Mouse (Mus musculus) megakaryocyte progenitor cell, adult 5-6 weeks (primary cell): Measurements from ENCODE around the gene Cyb5rl. TPM values are rescaled to one million over a fixed set of nuclear protein-coding genes. Genes with fewer than 3 reads are reported as not detected.

ENCODE experiments used
- ATAC-seq: replicated peaks from 2 replicates; pipeline ENCODE4 v1.8.0; 2016; ENCODE audit warnings: mild to moderate bottlenecking, moderate TSS enrichment, inconsistent platforms; ENCODE audit not compliant: poor library complexity
- total RNA-seq, 2 experiments: library from RNA; stranded (forward) in 1 of 2; stranded (reverse) in 1 of 2; fragments of 157-497, 149-512 nt in 1 of 2; fragments of 200-1000 nt in 1 of 2; gene quantifications; 2 replicates each; pipeline versions ENCODE4 v1.2.3 to v1.2.4; 2015 to 2017

Gene Cyb5rl
- 2.7 and 3.5 TPM in 2 replicates for total RNA-seq (2015)
- total RNA-seq (2017) = 6.2 and 6.5 TPM in 2 replicates

DNA sequence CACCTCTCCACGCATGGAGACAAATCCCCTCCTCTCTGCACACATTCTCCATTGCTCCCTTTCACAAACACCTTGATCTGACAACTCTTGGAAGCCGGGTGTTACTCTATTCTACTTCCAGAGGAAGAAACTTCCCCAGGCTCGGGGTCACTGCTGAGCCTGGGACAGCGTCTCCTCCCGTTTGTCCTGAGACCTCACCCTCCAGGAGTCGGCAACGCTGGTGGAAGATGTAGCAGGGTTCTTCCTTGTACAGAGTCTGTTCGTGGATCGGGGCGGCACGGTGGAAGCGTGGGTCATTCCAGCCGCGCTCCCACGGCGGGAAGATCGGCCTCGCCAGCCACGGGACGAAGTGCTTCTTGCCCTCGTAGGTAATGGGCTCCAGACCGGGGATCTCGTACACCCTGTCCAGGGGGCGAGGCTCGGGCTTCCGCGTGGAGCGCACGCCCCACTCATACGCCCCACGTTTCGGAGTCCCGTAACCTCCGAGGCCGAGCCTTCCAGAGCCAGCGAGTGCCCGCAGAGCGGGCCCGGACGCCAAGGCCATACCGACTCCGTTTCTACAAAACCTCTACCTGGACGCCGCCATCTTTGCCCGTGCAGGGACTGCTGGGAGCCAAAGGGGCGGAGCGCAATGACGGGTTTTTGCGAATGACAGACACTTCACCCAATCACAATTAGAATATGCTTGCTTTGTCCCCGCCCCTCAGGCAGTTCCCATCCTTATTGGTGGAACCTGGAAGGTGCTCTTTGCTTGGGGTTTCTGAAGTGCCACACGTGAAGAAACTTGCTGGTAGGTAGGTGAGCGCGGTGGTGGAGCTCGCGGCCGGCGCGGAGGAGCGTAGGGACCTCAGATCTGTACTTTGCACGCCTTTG, at the start of gene Cyb5rl, which contains the start of gene Mrpl37:
Gene Cyb5rl, plus strand, starts transcription at position 737 of the 873 bp plus-strand sequence.
Gene Mrpl37, minus strand, starts transcription at position 617 of the 873 bp plus-strand sequence.
- ATAC-seq = peak; percentile 99

DNA sequence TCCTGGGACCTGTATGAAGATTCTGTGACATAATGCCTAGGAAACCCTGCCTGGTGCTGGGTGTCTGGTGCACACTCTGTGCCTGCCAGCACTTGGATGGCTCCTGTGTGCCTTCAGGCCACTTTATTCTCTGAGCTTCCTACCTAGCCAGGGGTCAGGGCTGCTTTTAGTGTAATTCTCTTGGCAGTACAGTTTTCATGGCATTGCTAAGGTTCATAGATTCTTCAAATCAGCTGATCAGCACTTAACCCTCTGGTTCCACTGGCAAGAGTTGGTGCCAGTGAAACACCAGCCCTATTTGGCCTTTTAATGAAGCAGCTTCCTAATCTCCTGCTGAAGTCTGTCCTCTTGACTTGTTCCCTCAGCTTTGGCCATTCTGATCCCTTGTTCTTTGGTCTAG, 49.5 kb upstream of the Cyb5rl start:
- ATAC-seq = no peak

DNA sequence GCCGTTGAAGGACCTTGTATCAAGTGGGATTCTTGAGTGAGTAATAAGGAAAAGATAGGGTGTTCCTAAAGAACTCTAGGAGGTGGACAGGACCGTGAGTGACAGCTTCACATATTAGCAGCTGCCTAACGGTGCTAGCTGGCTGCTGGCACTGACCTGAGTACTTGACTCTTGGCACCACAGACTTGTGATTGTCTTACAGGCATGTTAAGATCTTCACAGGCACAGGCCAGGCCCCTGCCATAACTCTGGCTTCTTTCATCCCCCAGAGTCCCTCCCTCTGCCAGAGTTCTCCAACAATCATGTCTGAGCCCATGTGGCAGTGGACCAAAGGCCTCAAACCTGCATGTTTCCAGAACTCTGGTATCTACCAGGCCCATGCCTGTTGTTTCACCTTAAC, 48.3 kb upstream of the Cyb5rl start:
- ATAC-seq = no peak

DNA sequence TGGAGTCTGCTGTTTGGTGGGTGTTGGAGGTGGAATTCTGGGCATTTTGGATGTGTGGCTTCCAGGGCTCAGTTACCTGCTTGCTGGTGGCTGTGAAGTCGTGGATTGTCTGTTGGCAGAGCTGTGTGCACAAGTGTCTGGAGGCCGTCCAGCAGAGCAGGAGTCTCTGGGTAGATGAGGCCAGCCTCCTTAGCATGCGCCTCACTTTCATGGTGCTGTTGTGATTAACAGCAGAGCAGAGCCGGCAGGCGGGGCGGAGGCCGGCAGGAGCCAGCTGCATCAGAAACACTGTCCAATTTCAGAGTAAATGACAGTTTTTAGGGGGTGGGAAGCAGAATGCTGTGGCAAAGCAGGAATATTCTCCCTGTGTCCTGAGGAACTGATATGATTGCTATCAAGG, 47.8 kb upstream of the Cyb5rl start:
- no peak for ATAC-seq

DNA sequence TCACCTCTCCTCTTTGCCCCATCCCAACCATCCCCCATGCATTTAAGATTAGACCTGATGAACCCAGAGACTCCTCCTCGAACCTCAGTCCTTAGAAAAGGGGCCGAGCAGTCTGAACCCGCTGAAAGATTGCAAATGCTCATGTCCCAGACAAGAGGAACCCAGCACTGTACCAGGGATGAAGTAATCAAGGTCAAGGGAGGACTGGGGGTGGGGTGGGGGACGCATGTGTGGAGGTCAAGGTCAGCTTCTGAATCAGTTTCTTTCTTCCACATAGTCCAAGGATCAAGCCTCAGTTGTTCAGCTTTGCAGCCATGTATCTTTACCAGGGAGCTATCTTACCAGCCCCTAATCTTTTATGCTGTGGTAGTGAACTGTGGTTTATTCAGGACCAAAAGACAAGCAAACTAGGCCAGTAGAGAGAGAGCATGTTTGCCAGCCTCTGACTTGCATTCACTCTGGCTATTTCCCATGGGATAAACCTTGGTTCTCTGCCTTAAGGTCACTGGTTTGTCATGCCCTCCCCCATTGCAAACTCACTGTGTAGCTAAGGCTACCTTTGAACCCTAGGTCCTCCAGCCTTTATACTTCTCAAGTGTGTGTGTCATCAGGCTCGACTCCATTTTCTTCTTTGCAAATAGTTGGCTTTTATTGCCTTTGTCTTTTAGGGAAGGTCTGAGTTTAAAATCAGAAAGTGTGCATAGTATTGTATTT, 46.3 kb upstream of the Cyb5rl start:
- no peak for ATAC-seq

DNA sequence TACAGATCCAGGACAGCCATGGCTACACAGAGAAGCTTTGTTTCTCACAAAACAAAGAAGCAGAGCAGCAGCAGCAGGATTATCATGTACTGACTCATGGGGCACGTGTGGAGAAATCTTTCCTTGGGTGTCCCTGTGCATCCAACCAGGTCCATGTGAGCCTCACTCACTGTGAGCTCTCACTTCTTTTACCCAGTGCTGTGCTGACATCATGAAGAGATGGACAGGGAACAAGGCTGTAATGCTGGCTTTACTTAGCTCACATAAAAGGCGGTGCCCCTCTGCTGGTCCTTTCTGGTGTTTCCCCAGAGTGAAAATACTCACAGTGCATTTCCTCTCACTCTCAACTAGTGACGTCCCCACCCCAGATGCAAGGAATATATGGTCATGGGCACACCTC, 45.3 kb upstream of the Cyb5rl start:
- ATAC-seq = no peak

DNA sequence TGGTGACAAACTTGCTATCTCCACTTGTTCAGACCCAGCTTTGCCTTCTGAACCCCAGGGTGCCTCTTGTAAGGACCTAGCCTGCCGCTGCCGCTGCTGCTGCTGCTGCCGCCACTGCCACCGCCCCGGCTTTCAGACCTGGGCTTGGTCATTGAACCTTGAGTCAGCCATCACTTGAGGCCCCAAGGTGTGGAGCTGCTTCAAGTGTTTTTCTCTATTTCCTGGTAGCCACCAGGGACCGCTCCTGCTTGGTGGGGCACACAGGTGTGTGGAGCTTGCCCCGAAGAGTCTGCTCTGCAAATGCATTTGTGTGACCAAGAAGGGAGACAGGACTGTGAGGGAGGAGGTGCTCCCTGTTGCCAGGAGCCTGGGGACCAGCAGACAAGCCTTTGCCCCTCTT, 41.9 kb upstream of the Cyb5rl start:
- no peak for ATAC-seq

DNA sequence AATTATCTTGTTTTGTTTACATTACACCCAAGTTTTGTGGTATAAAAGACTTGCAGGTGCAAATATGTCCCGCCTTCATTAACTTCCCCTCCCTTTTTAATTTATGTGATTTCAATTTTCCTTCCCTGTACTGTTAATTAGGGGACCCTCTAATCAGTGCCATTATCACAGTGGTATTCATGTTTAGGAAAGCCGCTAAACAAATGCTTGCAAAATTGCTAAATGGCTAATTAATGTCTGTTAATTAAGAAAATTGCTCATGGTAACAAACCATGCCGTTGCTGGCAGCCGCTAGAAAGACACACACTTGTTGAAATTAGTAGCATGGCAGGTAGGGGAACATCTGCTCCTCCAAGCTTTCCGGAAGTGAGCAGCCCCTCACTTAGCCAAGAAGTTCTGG, 41.4 kb upstream of the Cyb5rl start:
- ATAC-seq = no peak

DNA sequence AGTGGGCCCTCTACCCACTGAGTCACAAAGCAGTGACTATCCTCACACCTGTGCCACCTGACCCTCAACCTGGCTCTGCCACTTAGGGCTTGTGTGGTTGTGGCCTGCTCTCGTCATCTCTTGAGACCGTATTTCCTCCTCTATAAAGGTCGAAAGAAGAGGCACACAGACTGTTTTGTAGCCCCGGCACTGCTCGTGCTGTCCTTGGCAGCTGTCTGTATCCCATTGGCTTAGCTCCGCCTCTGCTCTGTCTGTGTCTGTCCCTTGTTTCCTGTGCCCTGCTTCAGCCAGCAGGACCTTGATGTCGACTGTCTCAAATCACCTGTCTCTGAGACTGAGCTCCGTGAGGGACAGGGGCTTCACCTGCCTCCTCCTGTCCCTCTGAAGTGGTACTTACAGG, 40.3 kb upstream of the Cyb5rl start:
- ATAC-seq = no peak

DNA sequence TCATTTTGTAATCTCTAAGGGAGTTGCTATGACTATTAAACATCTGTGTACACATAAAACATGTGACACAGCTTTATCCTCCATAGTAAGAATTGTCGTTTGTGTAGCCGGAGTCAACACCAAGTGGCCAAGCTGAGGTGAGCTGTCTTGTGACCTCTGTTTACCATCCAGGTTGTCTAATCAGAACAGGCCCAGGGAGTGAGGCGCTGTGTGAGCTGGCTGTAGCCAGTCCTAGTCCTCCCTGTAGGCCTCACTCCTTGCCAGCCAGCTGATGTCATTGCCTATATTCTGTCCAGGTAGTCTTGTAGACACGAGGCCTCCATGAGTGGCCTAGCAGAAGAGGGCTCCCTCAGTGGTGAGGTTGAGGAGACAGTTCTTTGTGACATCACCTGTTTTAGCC, 31.1 kb upstream of the Cyb5rl start:
- ATAC-seq = no peak

DNA sequence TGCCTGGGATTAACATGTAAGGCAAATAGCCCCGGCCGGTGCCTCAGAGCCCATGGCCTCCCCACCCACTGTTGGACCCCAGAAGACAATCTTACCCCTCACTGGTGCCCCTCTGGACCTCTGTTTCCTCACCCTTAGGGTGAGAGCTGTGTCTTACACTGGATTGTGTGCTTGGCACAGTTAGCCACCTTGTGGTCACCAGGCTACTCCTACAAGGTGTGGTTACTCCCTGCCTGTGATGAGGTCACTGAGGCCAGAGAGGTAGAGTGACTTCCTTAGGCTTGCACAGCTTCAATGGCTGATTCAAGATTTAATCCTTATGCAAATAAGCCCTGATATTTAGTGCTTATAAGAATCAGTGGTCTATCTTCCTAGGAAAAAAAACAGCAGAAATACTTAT, 29.8 kb upstream of the Cyb5rl start:
- peak; percentile 49; the same call in 1 of the 2 replicates for ATAC-seq

DNA sequence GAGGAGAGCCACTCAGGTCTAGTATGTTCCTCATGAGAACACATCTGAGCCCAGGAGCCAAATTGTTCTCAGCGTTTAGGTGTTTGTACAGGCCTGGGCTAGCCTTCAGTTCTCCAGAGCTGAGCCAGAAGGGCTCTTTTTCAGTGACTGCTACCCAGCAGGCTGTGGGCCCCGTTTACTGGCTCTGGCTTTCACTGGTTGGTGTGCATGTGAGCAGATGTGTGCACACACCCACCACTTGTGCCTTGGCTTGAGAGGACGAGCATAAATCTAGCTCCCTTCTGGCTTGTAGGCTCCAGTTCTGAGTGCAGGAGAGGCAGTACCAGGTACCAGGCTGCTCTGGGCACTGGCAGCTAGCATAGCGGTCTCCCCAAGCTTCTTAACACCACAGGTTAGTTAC, 28.5 kb upstream of the Cyb5rl start:
- no peak for ATAC-seq

DNA sequence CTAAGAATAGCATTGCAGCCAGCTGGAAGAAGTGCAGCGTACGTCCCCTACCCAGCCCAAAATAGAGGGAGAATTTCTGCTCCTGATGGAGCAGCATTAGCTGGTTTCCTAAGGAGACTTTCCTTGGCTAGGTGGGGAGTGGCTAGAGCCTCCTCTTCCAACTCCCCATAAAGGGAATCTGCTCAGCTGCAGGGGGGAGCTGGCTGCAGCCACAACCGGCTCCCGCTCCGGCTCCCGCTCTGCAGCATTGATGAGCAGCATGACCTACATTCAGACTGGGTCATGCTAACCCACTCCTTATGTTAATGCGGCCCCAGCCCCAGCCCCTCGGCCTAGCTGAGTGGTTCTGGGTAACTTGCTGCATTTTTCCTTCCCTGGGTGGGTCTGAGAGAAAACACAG, 27.5 kb upstream of the Cyb5rl start:
- no peak for ATAC-seq

DNA sequence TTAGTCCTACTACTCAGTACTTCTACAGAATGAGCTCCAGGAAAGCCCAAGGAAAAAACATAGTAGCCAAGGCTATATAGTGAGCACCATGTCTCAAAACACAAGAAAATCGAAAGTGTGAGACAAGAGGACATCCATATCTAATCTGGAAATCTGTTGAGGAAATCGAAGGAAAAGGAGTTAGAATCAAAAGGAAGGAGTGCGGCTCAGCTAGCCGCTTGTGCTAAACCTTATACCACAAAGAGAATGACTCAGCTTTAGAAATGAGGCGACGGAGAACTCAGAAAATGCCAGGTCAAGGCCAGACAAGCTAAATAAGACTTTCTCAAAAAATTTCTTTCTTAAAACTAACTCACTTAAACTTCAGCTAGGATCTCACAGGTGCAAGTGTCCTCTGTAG, 24.5 kb upstream of the Cyb5rl start:
- ATAC-seq = no peak

DNA sequence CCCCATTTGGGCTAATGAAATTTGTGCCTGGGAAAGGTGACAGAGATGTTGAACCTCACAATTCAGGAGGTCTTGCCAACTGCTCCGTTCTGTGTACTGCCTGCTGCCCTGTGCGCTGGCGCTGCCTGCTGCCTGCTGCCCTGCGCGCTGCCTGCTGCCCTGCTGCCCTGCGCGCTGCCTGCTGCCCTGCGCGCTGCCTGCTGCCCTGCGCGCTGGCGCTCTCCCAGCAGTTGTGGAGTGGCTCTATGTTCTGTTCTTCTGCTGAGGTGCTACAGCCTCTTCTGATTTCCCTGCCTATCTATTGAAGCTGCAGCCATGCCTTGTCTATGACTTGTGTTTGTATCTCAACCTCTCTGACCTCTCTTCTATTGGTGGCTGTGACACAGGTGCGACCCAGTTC, 21.6 kb upstream of the Cyb5rl start:
- ATAC-seq = no peak

DNA sequence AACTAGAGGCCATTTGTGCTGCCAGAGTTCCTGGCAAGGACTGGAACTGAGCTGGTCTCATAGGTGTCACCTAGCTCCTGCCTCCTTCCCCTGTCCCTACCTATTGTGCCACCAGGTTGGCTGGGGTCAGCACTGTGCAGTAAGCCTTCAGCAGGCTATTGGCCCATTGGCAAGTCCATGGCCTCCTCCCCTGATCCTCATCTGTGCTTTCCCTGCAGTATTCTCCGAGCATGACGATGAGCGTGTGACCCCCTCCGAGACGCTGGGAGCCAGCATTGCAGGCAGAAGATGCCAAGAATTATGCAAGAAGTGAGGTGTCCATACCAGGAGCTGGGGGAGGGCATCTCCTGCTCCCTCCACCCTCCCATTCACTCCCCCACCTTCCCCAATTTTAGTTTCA, 19.0 kb upstream of the Cyb5rl start:
- peak; percentile 33; the same call in 1 of the 2 replicates for ATAC-seq

DNA sequence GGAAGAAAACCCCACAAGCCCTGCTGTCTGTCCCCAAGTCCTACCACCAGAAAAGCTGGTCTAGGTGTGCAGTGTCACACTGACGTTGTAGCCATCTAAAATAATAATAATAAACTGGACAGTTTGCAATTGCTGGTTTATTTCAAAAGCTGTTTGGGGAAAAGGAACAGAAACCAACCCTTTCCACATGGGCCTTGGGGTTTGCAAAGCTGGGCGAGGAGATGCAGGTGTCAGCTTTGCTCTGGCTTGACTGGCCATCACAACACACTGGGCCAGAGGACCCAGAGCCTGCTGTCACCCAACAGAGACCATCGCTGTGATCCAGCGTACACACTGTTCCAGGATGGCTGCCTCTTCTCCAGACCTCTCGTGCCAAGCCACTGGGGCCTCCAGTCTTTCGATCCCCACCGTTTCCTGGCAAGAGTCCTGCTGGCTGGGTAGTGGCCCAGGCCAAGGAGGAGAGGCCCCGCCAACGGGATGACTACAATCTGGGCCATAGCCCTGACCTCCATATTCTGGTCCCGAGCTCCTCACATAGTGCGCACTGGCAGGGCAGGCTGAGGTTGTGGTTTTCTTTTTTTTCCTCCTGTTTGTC, 18.1 kb upstream of the Cyb5rl start:
- peak; percentile 40; the same call in 1 of the 2 replicates for ATAC-seq

DNA sequence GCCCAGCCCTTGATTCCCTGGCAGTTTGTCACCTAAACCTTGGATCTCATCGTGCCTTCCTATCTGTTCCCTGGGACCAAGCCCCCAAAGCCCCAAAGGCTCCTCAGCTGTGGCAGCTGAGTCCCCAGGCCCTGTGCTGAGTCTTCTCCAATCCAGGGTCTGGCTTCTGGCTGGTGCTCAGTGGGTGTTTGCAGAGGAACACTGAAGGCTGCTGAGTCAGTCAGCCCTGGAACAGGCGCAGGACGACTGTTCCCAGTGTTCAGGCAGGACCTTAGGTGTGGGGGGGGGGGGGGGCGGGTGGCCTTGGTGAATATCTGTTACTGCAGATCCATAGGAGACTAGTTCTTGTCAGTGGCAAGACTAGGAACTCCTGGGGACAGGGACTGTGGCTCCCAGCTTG, 14.9 kb upstream of the Cyb5rl start:
- no peak for ATAC-seq

DNA sequence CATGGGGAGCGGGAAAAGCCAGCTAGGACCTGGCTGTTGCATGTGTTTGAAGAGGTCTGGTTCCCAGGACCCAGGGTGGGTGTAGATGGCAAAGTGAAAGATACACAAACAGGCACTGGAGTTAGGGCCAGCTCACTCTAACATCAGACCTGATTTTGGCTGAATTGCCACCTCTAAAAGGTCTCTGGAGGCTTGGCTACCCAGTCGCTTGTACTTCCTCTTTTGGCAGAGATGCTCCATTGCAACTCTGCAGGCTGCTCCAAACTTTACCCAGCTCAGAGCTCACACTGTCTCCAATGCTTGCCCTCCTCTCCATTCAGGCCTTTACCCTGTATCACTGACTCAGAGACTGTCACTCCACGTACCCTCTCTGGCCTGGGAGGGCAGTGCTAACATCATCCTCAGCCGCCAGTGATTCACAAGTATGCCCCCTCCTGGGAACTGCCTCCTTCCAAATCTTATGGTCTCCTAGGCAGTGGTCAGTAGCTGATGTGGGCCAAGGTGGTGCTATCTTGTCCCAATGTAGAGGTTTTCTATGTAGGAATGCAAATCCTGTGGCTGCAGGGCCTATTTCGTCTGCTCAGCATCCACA, 13.7 kb upstream of the Cyb5rl start:
- ATAC-seq = peak; percentile 30; the same call in 1 of the 2 replicates

DNA sequence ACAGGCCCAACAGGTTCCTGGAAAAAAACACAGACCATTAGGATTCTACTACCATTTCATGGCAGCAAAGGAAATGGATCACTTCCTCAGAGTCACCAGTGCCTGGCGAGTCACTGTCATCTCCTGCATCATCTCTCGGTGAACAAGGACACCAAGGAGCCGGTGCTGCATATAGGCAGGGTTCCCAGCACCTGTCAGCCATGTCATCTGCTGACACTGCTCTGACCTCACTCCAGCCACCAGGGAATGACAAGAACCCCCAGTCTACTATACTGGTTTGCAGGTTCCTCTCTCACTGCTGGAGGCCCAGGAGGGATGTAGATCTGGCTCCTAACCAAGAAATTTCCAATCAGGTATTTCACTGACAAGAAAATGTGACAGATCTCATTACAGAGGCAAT, 10.7 kb upstream of the Cyb5rl start:
- ATAC-seq = no peak

DNA sequence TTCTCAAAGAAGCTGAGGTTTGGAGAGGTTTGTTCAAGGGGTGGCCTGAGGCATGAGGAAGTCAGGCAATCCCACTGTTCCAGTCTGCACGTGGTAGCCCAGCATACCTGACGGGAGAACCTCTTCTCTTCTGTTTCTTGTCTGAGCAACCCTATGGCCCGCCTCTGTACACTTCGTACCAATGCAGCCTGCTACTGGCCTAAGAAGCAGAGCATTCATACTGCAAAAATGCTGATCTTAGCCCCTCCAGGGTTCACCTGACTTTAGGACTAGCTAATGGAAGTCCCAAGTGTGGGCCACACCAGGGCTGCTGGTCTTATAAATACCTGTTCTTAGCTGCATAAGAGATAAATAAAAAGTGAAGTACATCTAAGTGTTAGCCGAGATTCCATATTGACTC, 8.4 kb upstream of the Cyb5rl start:
- no peak for ATAC-seq
